Mouse (Mus musculus): Measurements from ENCODE around the gene Large1. TPM values are rescaled to one million over a fixed set of nuclear protein-coding genes. Genes with fewer than 3 reads are reported as not detected.
"Not testable (repeated sequence)": the region's sequence is repeated elsewhere in the genome, so short reads cannot be mapped to it uniquely, and the experiment has no call there.

Gene Large1
- polyA plus RNA-seq, 1 experiment from 2014 or later = 13.8 TPM

- Histone ChIP-seq H3K4me3 (no peak overlapping the region), H3K9me3 (replicated peaks) (no peaks in the 10 kb centered on the region), H3K4me2 (replicated peaks) (no peak overlapping the region), H3K27me3 (no peaks in the 10 kb centered on the region), H3K27ac (no peak overlapping the region), H3K36me3 (no peaks in the 10 kb centered on the region), H3K4me1 (0 out of 2 replicates have a peak, but pooled peaks cover 3% of the 10 kb centered on the region), H3K9ac (no peak overlapping the region)
- no peak for ATAC-seq (ENCODE audit: low FRiP score)
- 64% methylated on average over 4 of the region's 4 CpGs for WGBS
These were observed 28.7 kb downstream of the Large1 start for GRCm38 (mm10) chr8:73324667-73325066.

GRCm38 (mm10) chr8:73323591-73323990 is 29.7 kb downstream of the Large1 start:
- 96% methylated on average over 1 of the region's 1 CpGs for WGBS
- H3K4me1 ChIP-seq = 0 out of 2 replicates have a peak, but pooled peaks cover 3% of the 10 kb centered on the region
- no peak overlapping the region for H3K4me2 ChIP-seq (replicated peaks)
- H3K4me3 ChIP-seq = no peak overlapping the region
- H3K27me3 ChIP-seq = no peaks in the 10 kb centered on the region
- no peak overlapping the region for H3K9ac ChIP-seq
- no peaks in the 10 kb centered on the region for H3K9me3 ChIP-seq (replicated peaks)
- ATAC-seq (ENCODE audit: low FRiP score) = no peak
- no peak overlapping the region for H3K27ac ChIP-seq
- H3K36me3 ChIP-seq = no peaks in the 10 kb centered on the region

- not testable (repeated sequence) for H3K9me3 ChIP-seq (replicated peaks); H3K36me3 ChIP-seq; H3K4me3 ChIP-seq; H3K4me2 ChIP-seq (replicated peaks); H3K27me3 ChIP-seq; H3K4me1 ChIP-seq; H3K27ac ChIP-seq; ATAC-seq (ENCODE audit: low FRiP score); H3K9ac ChIP-seq
- 100% methylated on average over 1 of the region's 3 CpGs for WGBS
These were observed 33.8 kb downstream of the Large1 start for GRCm38 (mm10) chr8:73319500-73319899.

- H3K9me3 ChIP-seq (replicated peaks) = no peaks in the 10 kb centered on the region
- no peaks in the 10 kb centered on the region for H3K27me3 ChIP-seq
- no peaks in the 10 kb centered on the region for H3K4me1 ChIP-seq
- H3K4me3 ChIP-seq = no peak overlapping the region
- ATAC-seq (ENCODE audit: low FRiP score) = no peak
- H3K27ac ChIP-seq = no peak overlapping the region
- H3K9ac ChIP-seq = no peak overlapping the region
- no peaks in the 10 kb centered on the region for H3K36me3 ChIP-seq
- 96% methylated on average over 2 of the region's 2 CpGs for WGBS
- H3K4me2 ChIP-seq (replicated peaks) = no peak overlapping the region
These were observed 39.4 kb downstream of the Large1 start for GRCm38 (mm10) chr8:73313911-73314310.

- Histone ChIP-seq H3K27ac (no peak overlapping the region), H3K9ac (no peak overlapping the region), H3K4me2 (replicated peaks) (no peak overlapping the region), H3K4me3 (no peak overlapping the region), H3K4me1 (no peaks in the 10 kb centered on the region), H3K36me3 (no peaks in the 10 kb centered on the region), H3K9me3 (replicated peaks) (no peaks in the 10 kb centered on the region), H3K27me3 (no peaks in the 10 kb centered on the region)
- no peak for ATAC-seq (ENCODE audit: low FRiP score)
- 75% methylated on average over 8 of the region's 8 CpGs for WGBS
These were observed 40.4 kb downstream of the Large1 start for GRCm38 (mm10) chr8:73312714-73313607.

GRCm38 (mm10) chr8:73310471-73310870 is 42.9 kb downstream of the Large1 start:
- H3K27ac ChIP-seq = no peak overlapping the region
- H3K4me1 ChIP-seq = no peaks in the 10 kb centered on the region
- no peak overlapping the region for H3K9ac ChIP-seq
- no peaks in the 10 kb centered on the region for H3K36me3 ChIP-seq
- ATAC-seq (ENCODE audit: low FRiP score) = no peak
- H3K27me3 ChIP-seq = no peaks in the 10 kb centered on the region
- no peak overlapping the region for H3K4me2 ChIP-seq (replicated peaks)
- no peak overlapping the region for H3K4me3 ChIP-seq
- 86% methylated on average over 1 of the region's 1 CpGs for WGBS
- no peaks in the 10 kb centered on the region for H3K9me3 ChIP-seq (replicated peaks)

- ATAC-seq (ENCODE audit: low FRiP score) = no peak
- Histone ChIP-seq H3K4me2 (replicated peaks) (no peak overlapping the region), H3K4me3 (no peak overlapping the region)
These were observed 43.3 kb downstream of the Large1 start for GRCm38 (mm10) chr8:73310036-73310435.

GRCm38 (mm10) chr8:73303907-73304306 is 49.4 kb downstream of the Large1 start:
- no peaks in the 10 kb centered on the region for H3K9me3 ChIP-seq (replicated peaks)
- H3K4me3 ChIP-seq = no peak overlapping the region
- peaks cover 3% of the 10 kb centered on the region; the same call in 1 of the 2 replicates for H3K4me1 ChIP-seq
- no peak overlapping the region for H3K9ac ChIP-seq
- H3K27ac ChIP-seq = no peak overlapping the region
- no peak for ATAC-seq (ENCODE audit: low FRiP score)
- H3K27me3 ChIP-seq = no peaks in the 10 kb centered on the region
- 73% methylated on average over 4 of the region's 4 CpGs for WGBS
- no peak overlapping the region for H3K4me2 ChIP-seq (replicated peaks)
- H3K36me3 ChIP-seq = no peaks in the 10 kb centered on the region

More at GRCm38 (mm10) chr8:73310036-73310435, 43.3 kb downstream of the Large1 start:
- Histone ChIP-seq H3K9ac (no peak overlapping the region), H3K9me3 (replicated peaks) (no peaks in the 10 kb centered on the region), H3K36me3 (no peaks in the 10 kb centered on the region), H3K4me1 (no peaks in the 10 kb centered on the region), H3K27me3 (no peaks in the 10 kb centered on the region), H3K27ac (no peak overlapping the region)

- no peak overlapping the region for H3K9ac ChIP-seq
- ATAC-seq (ENCODE audit: low FRiP score) = no peak
- H3K36me3 ChIP-seq = no peaks in the 10 kb centered on the region
- no peaks in the 10 kb centered on the region for H3K9me3 ChIP-seq (replicated peaks)
- no peaks in the 10 kb centered on the region for H3K27me3 ChIP-seq
- H3K4me1 ChIP-seq = peaks cover 3% of the 10 kb centered on the region; the same call in 1 of the 2 replicates
- 85% methylated on average over 3 of the region's 3 CpGs for WGBS
- no peak overlapping the region for H3K27ac ChIP-seq
- no peak overlapping the region for H3K4me2 ChIP-seq (replicated peaks)
- H3K4me3 ChIP-seq = no peak overlapping the region
These were observed 50.4 kb downstream of the Large1 start for GRCm38 (mm10) chr8:73302947-73303346.

GRCm38 (mm10) chr8:73295531-73295930 is 57.8 kb downstream of the Large1 start:
- no peaks in the 10 kb centered on the region for H3K27me3 ChIP-seq
- H3K9me3 ChIP-seq (replicated peaks) = no peaks in the 10 kb centered on the region
- ATAC-seq (ENCODE audit: low FRiP score) = no peak
- no peak overlapping the region for H3K9ac ChIP-seq
- no peak overlapping the region for H3K4me2 ChIP-seq (replicated peaks)
- H3K36me3 ChIP-seq = no peaks in the 10 kb centered on the region
- no peaks in the 10 kb centered on the region for H3K4me1 ChIP-seq
- no peak overlapping the region for H3K4me3 ChIP-seq
- H3K27ac ChIP-seq = no peak overlapping the region

GRCm38 (mm10) chr8:73293655-73294054 is 59.7 kb downstream of the Large1 start:
- Histone ChIP-seq H3K27me3 (no peaks in the 10 kb centered on the region), H3K9me3 (replicated peaks) (no peaks in the 10 kb centered on the region), H3K4me2 (replicated peaks) (no peak overlapping the region), H3K9ac (no peak overlapping the region), H3K4me3 (no peak overlapping the region), H3K4me1 (no peaks in the 10 kb centered on the region), H3K36me3 (no peaks in the 10 kb centered on the region), H3K27ac (no peak overlapping the region)
- no peak for ATAC-seq (ENCODE audit: low FRiP score)
- WGBS = 91% methylated on average over 2 of the region's 2 CpGs

- no peaks in the 10 kb centered on the region for H3K4me1 ChIP-seq
- 85% methylated on average over 2 of the region's 2 CpGs for whole genome bisulfite sequencing
- H3K4me3 ChIP-seq = no peak overlapping the region
- no peak overlapping the region for H3K27ac ChIP-seq
- no peak overlapping the region for H3K9ac ChIP-seq
- no peak for ATAC-seq (ENCODE audit: low FRiP score)
- no peaks in the 10 kb centered on the region for H3K36me3 ChIP-seq
- H3K9me3 ChIP-seq (replicated peaks) = no peaks in the 10 kb centered on the region
- no peak overlapping the region for H3K4me2 ChIP-seq (replicated peaks)
- H3K27me3 ChIP-seq = no peaks in the 10 kb centered on the region
These were observed 61.7 kb downstream of the Large1 start for GRCm38 (mm10) chr8:73291630-73292029.

GRCm38 (mm10) chr8:73290636-73291035 is 62.7 kb downstream of the Large1 start:
- H3K9ac ChIP-seq = no peak overlapping the region
- no peak overlapping the region for H3K27ac ChIP-seq
- no peaks in the 10 kb centered on the region for H3K36me3 ChIP-seq
- ATAC-seq (ENCODE audit: low FRiP score) = no peak
- H3K4me1 ChIP-seq = no peaks in the 10 kb centered on the region
- H3K9me3 ChIP-seq (replicated peaks) = no peaks in the 10 kb centered on the region
- no peak overlapping the region for H3K4me3 ChIP-seq
- no peaks in the 10 kb centered on the region for H3K27me3 ChIP-seq
- no peak overlapping the region for H3K4me2 ChIP-seq (replicated peaks)
- WGBS = 90% methylated on average over 2 of the region's 2 CpGs

Data from hindbrain, embryonic 12.5 days (tissue).